17 mouse cellular contexts compared by ENCODE assay signal in the genomic region with DNA sequence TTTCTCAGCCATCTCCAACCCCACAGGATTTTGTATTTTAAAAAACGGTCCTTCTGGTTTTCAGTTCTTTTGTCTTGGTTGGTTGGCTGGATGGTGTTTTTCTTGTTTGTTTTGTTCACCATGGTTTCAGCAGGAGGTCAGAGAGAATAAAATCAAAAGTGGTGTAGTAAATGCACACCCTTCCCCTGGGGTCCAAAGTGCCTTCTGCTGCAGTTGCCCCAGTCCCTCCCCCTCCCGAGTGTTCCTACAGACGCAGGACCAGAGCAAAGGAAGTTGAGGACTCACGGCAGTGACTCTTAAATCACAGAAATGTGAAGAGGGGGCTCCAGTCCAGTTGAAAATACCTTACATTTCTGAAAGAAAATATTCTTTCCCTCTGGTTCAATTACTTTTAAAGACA.
"Had no signal": no experiment of that assay in that cellular context is flagged by ENCODE, and none has a peak within 500 bp of the region (broad histone marks: within the 10 kb centered on the region; RNA-seq: fewer than 3 reads in every experiment).

No protein-coding gene starts in this region.

- H3K4me3 ChIP-seq: limb, embryonic 13.5 days; liver, embryonic 15.5 days; megakaryocyte, embryonic 14.5 days; midbrain, embryonic 15.5 days; neural tube, embryonic 12.5 days had no signal

- H3K4me1 ChIP-seq: limb, embryonic 13.5 days; midbrain, embryonic 15.5 days; neural tube, embryonic 12.5 days had no signal

- H3K27me3 ChIP-seq: limb, embryonic 13.5 days; liver, embryonic 15.5 days; midbrain, embryonic 15.5 days; neural tube, embryonic 12.5 days had no signal

- H3K27ac ChIP-seq: limb, embryonic 13.5 days; liver, embryonic 15.5 days; macrophage; midbrain, embryonic 15.5 days; neural tube, embryonic 12.5 days; stomach, postnatal 0 days had no signal

- DNase-seq: layer of hippocampus, adult 9-11 months; layer of hippocampus, postnatal 36 days; left cerebral cortex, postnatal 4 days; lung, embryonic 14.5 days; lung, postnatal 10 days; thymus, adult 18-20 months; thymus, postnatal 14 days had no signal

- H3K9ac ChIP-seq: limb, embryonic 13.5 days; liver, embryonic 15.5 days; lung, embryonic 14.5 days; midbrain, embryonic 15.5 days; neural tube, embryonic 12.5 days had no signal

- H3K4me2 ChIP-seq: limb, embryonic 13.5 days; liver, embryonic 11.5 days; liver, embryonic 15.5 days; lung, embryonic 14.5 days; midbrain, embryonic 11.5 days; midbrain, embryonic 15.5 days; neural tube, embryonic 12.5 days had no signal

- H3K9me3 ChIP-seq: limb, embryonic 13.5 days; liver, embryonic 15.5 days; midbrain, embryonic 15.5 days; neural tube, embryonic 12.5 days had no signal

- ATAC-seq: hindbrain, embryonic 16.5 days; midbrain, embryonic 15.5 days had no signal
